Mouse (Mus musculus) erythroblast, embryonic 14.5 days (primary cell): Measurements from ENCODE around the gene 6430548M08Rik. TPM values are rescaled to one million over a fixed set of nuclear protein-coding genes. Genes with fewer than 3 reads are reported as not detected.

Experiments used
- H3K27me3 ChIP-seq: 2 replicates; pipeline ENCODE4 v1.6.1; 2012; ENCODE audit warnings: inconsistent platforms; ENCODE audit not compliant: control insufficient read depth
- H3K36me3 ChIP-seq: 2 replicates; pipeline ENCODE4 v1.6.1; 2012; ENCODE audit warnings: mild to moderate bottlenecking, inconsistent platforms; ENCODE audit not compliant: control insufficient read depth
- H3K4me1 ChIP-seq: 2 replicates; pipeline ENCODE4 v1.6.1; 2012; ENCODE audit warnings: inconsistent platforms; ENCODE audit not compliant: control insufficient read depth
- H3K4me3 ChIP-seq: replicated peaks from 2 replicates; pipeline ENCODE3; 2012; ENCODE audit warnings: moderate library complexity, mild to moderate bottlenecking, inconsistent platforms
- H3K9me3 ChIP-seq: 2 replicates; pipeline ENCODE4 v1.6.1; 2012; ENCODE audit warnings: low read length, inconsistent platforms, mixed read lengths; ENCODE audit not compliant: control insufficient read depth
- GATA1 ChIP-seq: IDR thresholded peaks from 2 replicates; pipeline ENCODE4 v1.6.1; 2012; ENCODE audit warnings: low read length, inconsistent platforms, mixed read lengths
- TAL1 ChIP-seq: IDR thresholded peaks from 3 replicates; pipeline ENCODE4 v1.6.1; 2012; ENCODE audit warnings: low read length, inconsistent platforms, mixed read lengths
- polyA plus RNA-seq: library from polyadenylated mRNA; stranded (reverse); fragments of >175 nt; gene quantifications from 2 replicates; pipeline ENCODE4 v1.2.3, GENCODE M21; 2012

6430548M08Rik gene
- polyA plus RNA-seq, 1 experiment, result 0.01 TPM

DNA sequence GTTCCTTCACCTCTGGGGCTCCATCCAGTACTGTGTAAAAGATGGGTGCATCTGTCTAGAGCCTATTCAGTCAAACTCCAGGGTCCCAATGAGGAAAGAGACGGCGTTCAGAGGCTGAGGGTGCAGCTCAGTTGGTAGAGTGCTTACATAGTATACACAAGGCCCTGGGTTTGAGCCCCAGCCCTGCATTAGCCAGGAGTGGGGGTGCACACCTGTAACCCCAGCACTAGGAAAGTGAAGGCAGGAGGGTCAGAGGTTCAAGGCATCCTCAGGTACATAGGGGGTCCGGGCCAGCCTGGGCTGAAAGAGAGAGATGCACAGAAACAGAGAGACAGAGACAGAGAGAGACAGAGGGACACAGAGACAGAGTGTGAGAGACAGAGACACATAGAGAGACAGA is 99.3 kb downstream of the 6430548M08Rik start:
- H3K36me3 ChIP-seq, result no peaks in the 10 kb centered on the region
- no peaks in the 10 kb centered on the region for H3K27me3 ChIP-seq
- H3K4me1 ChIP-seq, result 0 out of 2 replicates have a peak, but pooled peaks cover 1% of the 10 kb centered on the region
- H3K4me3 ChIP-seq, result no peak overlapping the region
- TF ChIP-seq GATA1, result no peak
- TF ChIP-seq TAL1, result no peak
- no peaks in the 10 kb centered on the region for H3K9me3 ChIP-seq

DNA sequence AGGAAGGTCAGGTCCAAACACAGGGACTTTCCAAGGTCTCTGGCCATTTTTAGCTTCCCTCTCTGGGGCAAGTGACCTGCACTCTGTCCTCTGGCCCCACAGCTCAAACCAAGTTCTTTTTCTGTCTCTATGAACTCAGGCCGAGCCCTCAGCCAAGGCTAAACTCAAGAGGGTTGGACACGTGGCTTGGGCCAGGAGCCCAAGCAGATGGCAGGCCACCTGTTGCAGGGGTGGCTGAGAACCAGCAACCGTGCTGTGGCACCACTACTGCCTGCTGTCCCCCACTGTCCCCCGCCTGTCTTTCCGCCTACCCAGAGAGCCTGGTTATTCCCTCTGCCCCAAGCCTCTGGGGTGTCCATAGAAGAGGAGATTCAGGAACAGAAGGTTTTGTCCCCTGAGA is 100.0 kb downstream of the 6430548M08Rik start:
- Histone ChIP-seq H3K27me3 (no peaks in the 10 kb centered on the region), H3K9me3 (no peaks in the 10 kb centered on the region), H3K36me3 (no peaks in the 10 kb centered on the region), H3K4me1 (0 out of 2 replicates have a peak, but pooled peaks cover 1% of the 10 kb centered on the region), H3K4me3 (no peak overlapping the region)
- TF ChIP-seq TAL1, result no peak
- TF ChIP-seq GATA1, result no peak

Other genes with a start within 250 kb of the 6430548M08Rik start
- gene Usp10, start 203.8 kb upstream of the 6430548M08Rik start, polyA plus RNA-seq, result 7.6 and 8.3 TPM in 2 replicates
- gene Gm20388, start 203.3 kb upstream of the 6430548M08Rik start, polyA plus RNA-seq, result 0.36 TPM in 1 of 2 replicates, not detected in the other
- gene Crispld2, start 121.7 kb upstream of the 6430548M08Rik start, polyA plus RNA-seq, result not detected in 2 replicates
- 1.8 and 4.0 TPM in 2 replicates for gene Zdhhc7, start 12.7 kb upstream of the 6430548M08Rik start, polyA plus RNA-seq
- gene Fam92b, start 63.3 kb downstream of the 6430548M08Rik start, polyA plus RNA-seq, result not detected in 2 replicates
- gene Gse1, start 114.3 kb downstream of the 6430548M08Rik start, polyA plus RNA-seq, result 15.5 and 17.1 TPM in 2 replicates